Mouse (Mus musculus) intestine, embryonic 14.5 days (tissue): ENCODE data around the gene Mfsd2b. TPM values are rescaled to one million over a fixed set of nuclear protein-coding genes. Genes with fewer than 3 reads are reported as not detected.

Experiments used
- ATAC-seq: fragments of 200-750 bp; cut with Nextera tagmentation; replicated peaks from 2 replicates; pipeline ENCODE4 v1.8.0; 2017; ENCODE audit warnings: low read depth, moderate number of reproducible peaks, moderate TSS enrichment, moderate library complexity; ENCODE audit not compliant: low FRiP score, low TSS enrichment
- DNase-seq: peaks from one replicate; pipeline ENCODE4 v3.0.0-alpha.2; 2018; ENCODE audit warnings: low spot score
- H3K27ac ChIP-seq: fragments of 300-500 bp; sonication (generic); 2 replicates; pipeline ENCODE4 v1.5.1; 2014; ENCODE audit warnings: low read depth, mild to moderate bottlenecking, control low read depth
- H3K27me3 ChIP-seq: fragments of 300-500 bp; sonication (generic); replicated peaks from 2 replicates; pipeline ENCODE4 v1.6.1; 2014; ENCODE audit warnings: low read length, control low read depth; ENCODE audit not compliant: control insufficient read depth, insufficient read depth
- H3K36me3 ChIP-seq: fragments of 300-500 bp; sonication (generic); 2 replicates; pipeline ENCODE4 v1.6.1; 2014; ENCODE audit warnings: low read length, control low read depth; ENCODE audit not compliant: control insufficient read depth, insufficient read depth
- H3K4me1 ChIP-seq: fragments of 300-500 bp; sonication (generic); replicated peaks from 2 replicates; pipeline ENCODE4 v1.6.1; 2014; ENCODE audit warnings: low read length, control low read depth, mixed read lengths; ENCODE audit not compliant: control insufficient read depth, insufficient read depth
- H3K4me2 ChIP-seq: fragments of 300-500 bp; sonication (generic); 2 replicates; pipeline ENCODE4 v1.6.1; 2014; ENCODE audit warnings: low read length
- H3K4me3 ChIP-seq: fragments of 300-500 bp; sonication (generic); 2 replicates; pipeline ENCODE4 v1.5.1; 2014; ENCODE audit warnings: low read depth, low read length, control low read depth, mixed read lengths
- H3K9ac ChIP-seq: fragments of 300-500 bp; sonication (generic); 2 replicates; pipeline ENCODE4 v1.6.1; 2014; ENCODE audit warnings: mild to moderate bottlenecking, low read length
- H3K9me3 ChIP-seq: fragments of 300-500 bp; sonication (generic); 2 replicates; pipeline ENCODE4 v1.6.1; 2016; ENCODE audit warnings: low read length, control low read depth; ENCODE audit not compliant: control insufficient read depth
- WGBS: fragments of 180-500 bp; shearing (Covaris S2); extraction: QIAGEN DNeasy Blood & Tissue Kit; methylation state at CpG from one replicate; pipeline ENCODE4 v1.1.7; 2014; 5-methylcytosine and 5-hydroxymethylcytosine counted together
- polyA plus RNA-seq: library from polyadenylated mRNA; unstranded; fragments of >200 nt; fragmentation: Nextera tagmentation; extraction: Ambion mirVana; gene quantifications from 2 replicates; pipeline ENCODE4 v1.2.1, GENCODE M21; 2014

Gene Mfsd2b
- polyA plus RNA-seq, 1 experiment from 2014 or later, result 1.1 TPM

- Histone ChIP-seq H3K27ac (peak overlapping the region; percentile 85), H3K36me3 (peaks cover 18% of the 10 kb centered on the region), H3K4me1 (peaks cover 13% of the 10 kb centered on the region), H3K4me2 (peak overlapping the region; percentile 92), H3K9me3 (no peaks in the 10 kb centered on the region), H3K9ac (peak overlapping the region; percentile 58), H3K4me3 (peak overlapping the region; percentile 68), H3K27me3 (no peaks in the 10 kb centered on the region)
- peak; percentile 80; the same call in 1 of the 2 replicates for ATAC-seq
- whole genome bisulfite sequencing, result 8% methylated on average over 24 of the region's 24 CpGs
- no peak for DNase-seq
These were observed 57.3 kb downstream of the Mfsd2b start for GRCm38 (mm10) chr12:4816680-4817360.

GRCm38 (mm10) chr12:4813636-4814035 is 60.5 kb downstream of the Mfsd2b start:
- no peak for DNase-seq
- WGBS, result 79% methylated on average over 4 of the region's 4 CpGs
- no peaks in the 10 kb centered on the region for H3K27me3 ChIP-seq
- no peak overlapping the region for H3K4me2 ChIP-seq
- H3K4me3 ChIP-seq, result no peak overlapping the region
- peaks cover 3% of the 10 kb centered on the region; the same call in 1 of the 2 replicates for H3K9me3 ChIP-seq
- H3K36me3 ChIP-seq, result no peaks in the 10 kb centered on the region
- H3K9ac ChIP-seq, result no peak overlapping the region
- no peak overlapping the region for H3K27ac ChIP-seq
- no peak for ATAC-seq
- peaks cover 15% of the 10 kb centered on the region for H3K4me1 ChIP-seq

Other genes starting within 250 kb of the Mfsd2b start
- 0.16 and 0.17 TPM in 2 replicates for gene Fam228a, start 135.9 kb downstream of the Mfsd2b start, polyA plus RNA-seq
- gene Pfn4, start 105.3 kb downstream of the Mfsd2b start, polyA plus RNA-seq, result 2.7 and 3.3 TPM in 2 replicates
- 1.7 TPM in 2 replicates for gene Fam228b, start 105.1 kb downstream of the Mfsd2b start, polyA plus RNA-seq
- 282 and 300 TPM in 2 replicates for gene Sf3b6, start 56.8 kb downstream of the Mfsd2b start, polyA plus RNA-seq
- 11.2 and 14.5 TPM in 2 replicates for gene Fkbp1b, start 32.8 kb downstream of the Mfsd2b start, polyA plus RNA-seq
- gene Wdcp, start 31.1 kb downstream of the Mfsd2b start, polyA plus RNA-seq, result 14.4 and 15.0 TPM in 2 replicates
- gene Ubxn2a, start 33.3 kb upstream of the Mfsd2b start, polyA plus RNA-seq, result 26.5 and 30.0 TPM in 2 replicates
- gene Atad2b, start 43.0 kb upstream of the Mfsd2b start, polyA plus RNA-seq, result 15.1 and 16.5 TPM in 2 replicates